Mouse (Mus musculus) myocyte (in vitro differentiated cells): ENCODE results near the gene Setd1a.

Experiments
- E2F4 ChIP-seq: IDR thresholded peaks from one replicate; pipeline ENCODE4 v1.6.1; 2011; ENCODE audit warnings: mild to moderate bottlenecking, control low read depth, moderate library complexity; ENCODE audit not compliant: insufficient read depth
- MYOG ChIP-seq, 3 experiments: IDR thresholded peaks; one replicate each; pipeline ENCODE4 v1.6.1; 2011; ENCODE audit warnings: control low read depth in 2 of 3, low read depth in 2 of 3, mild to moderate bottlenecking in 2 of 3; ENCODE audit not compliant: insufficient read length in 2 of 3, control insufficient read depth in 1 of 3, insufficient read depth in 1 of 3
- POLR2A ChIP-seq: IDR thresholded peaks from one replicate; pipeline ENCODE4 v1.6.1; 2011; ENCODE audit warnings: low read depth, mild to moderate bottlenecking, control low read depth, moderate library complexity; ENCODE audit not compliant: insufficient read length
- USF1 ChIP-seq: IDR thresholded peaks from one replicate; pipeline ENCODE4 v1.6.1; 2011; ENCODE audit warnings: low read depth, mild to moderate bottlenecking, control low read depth, moderate library complexity

GRCm38 (mm10) chr7:127811240-127811639, 34.8 kb downstream of the Setd1a start:
- no peak for TF ChIP-seq USF1
- TF ChIP-seq MYOG (IDR thresholded peaks at IDR 0.05; ENCODE audit: control insufficient read depth in 1 of 3, insufficient read depth in 1 of 3, insufficient read length in 2 of 3, low read depth in 2 of 3) = no peak
- no peak for TF ChIP-seq E2F4
- no peak for TF ChIP-seq POLR2A
